Mouse (Mus musculus) left cerebral cortex, adult 18-20 months (tissue): Measurements from ENCODE around the gene Rnf43. TPM values are rescaled to one million over a fixed set of nuclear protein-coding genes. Genes with fewer than 3 reads are reported as not detected.

Source experiments
- DNase-seq, 2 experiments: peaks; one replicate each; pipeline ENCODE4 v3.0.0; 2021 to 2022; ENCODE audit warnings: low spot score in 2 of 2, mixed read lengths in 1 of 2
- total RNA-seq, 2 experiments: library from RNA; stranded (reverse); gene quantifications; 2 replicates each; pipeline ENCODE4 v1.2.3; 2021

Rnf43 gene
- total RNA-seq, 2 experiments from 2014 or later: 2.1 to 2.2 TPM

DNA sequence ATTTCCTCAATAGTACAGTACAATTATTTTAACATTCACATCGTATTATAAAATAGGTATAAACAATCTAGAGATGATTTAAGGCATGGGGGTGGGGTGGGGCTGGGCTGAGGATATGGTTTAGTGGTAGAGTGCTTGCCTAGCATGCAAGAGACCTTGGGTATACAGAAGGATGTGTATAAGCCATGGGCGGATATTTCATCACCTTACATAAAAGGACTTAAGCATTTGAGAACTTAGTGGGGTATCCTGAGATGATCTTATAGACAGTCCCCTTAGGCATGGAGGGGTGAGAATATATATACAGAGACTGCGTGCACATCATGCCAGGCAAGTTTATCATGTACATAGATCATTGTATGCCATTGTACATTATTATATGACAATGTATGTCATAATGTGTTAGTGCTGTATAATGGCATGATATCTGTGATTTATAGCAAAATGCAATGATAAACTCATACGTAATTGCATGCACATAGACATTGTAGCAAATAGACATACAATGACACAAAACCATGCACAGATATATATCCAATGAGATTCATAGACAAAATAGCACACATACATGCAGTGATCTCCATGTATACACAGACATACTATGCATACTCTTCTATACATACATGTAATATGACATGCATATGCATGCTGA is 96.6 kb downstream of the Rnf43 start:
- DNase-seq: no peak

- peak; percentile 50 to 57 for DNase-seq
Measured at GRCm38 (mm10) chr11:87759609-87760005, 97.1 kb downstream of the Rnf43 start.

- DNase-seq: peak; percentile 71 to 76
Measured at GRCm38 (mm10) chr11:87760301-87761081, 98.0 kb downstream of the Rnf43 start, which contains the start of gene Tspoap1. Tspoap1 (plus strand) TSS chr11:87760541.

GRCm38 (mm10) chr11:87761181-87761721 is 98.7 kb downstream of the Rnf43 start:
- peak in 1 of 2 experiments; percentile 35 for DNase-seq

DNA sequence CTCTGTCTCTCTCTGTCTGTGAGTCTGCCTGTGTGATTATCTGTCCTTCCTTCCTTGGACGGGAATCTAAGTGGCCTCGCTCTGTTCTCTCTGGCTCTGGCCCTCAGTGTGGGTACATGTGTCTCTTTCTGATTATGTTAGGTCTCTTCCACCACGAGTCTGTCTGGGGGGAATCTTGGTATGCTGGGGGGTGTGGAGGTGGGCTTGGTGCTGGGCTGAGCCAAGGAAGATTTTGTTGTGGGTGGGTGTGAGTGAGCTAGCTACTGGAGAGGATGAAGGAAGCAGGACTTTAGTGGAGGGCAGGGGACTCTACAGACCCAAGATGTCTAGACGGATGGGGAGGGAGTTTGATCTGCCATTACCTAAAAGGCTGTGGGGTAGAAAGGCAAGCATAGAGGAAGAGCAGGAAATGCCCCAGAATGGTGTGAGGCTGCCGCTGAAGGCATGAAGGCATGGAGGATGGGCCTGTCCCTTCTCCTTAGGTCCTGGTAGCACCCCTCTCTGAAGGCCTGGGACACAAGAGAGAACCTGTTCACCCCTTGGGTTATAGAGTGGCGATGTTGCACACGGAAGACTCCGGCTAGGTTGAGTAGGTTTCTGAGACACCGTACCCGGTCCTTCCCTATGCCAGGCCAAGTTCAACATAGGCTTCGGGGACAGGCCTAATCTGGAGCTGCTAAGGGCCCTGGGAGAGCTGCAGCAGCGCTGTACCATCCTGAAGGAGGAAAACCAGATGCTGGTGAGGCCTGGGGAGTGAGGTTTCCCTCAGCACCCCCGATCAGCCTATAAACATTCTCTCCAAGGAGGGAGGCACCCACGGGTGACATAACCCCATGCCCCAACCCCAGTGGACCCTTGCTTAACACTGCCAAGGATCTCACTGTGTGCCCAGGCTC is 99.5 kb downstream of the Rnf43 start:
- peak; percentile 28 to 36 for DNase-seq

GRCm38 (mm10) chr11:87762702-87763385 is 100.3 kb downstream of the Rnf43 start:
- DNase-seq: peak; percentile 21 to 26

GRCm38 (mm10) chr11:87763511-87763987 is 101.0 kb downstream of the Rnf43 start:
- peak; percentile 85 to 89 for DNase-seq

GRCm38 (mm10) chr11:87763988-87764876 is 101.7 kb downstream of the Rnf43 start:
- peak; percentile 51 to 59 for DNase-seq

- DNase-seq: no peak
Measured at GRCm38 (mm10) chr11:87768745-87769144, 106.2 kb downstream of the Rnf43 start.

GRCm38 (mm10) chr11:87770989-87771388 is 108.5 kb downstream of the Rnf43 start:
- DNase-seq: peak; percentile 77 to 88

DNA sequence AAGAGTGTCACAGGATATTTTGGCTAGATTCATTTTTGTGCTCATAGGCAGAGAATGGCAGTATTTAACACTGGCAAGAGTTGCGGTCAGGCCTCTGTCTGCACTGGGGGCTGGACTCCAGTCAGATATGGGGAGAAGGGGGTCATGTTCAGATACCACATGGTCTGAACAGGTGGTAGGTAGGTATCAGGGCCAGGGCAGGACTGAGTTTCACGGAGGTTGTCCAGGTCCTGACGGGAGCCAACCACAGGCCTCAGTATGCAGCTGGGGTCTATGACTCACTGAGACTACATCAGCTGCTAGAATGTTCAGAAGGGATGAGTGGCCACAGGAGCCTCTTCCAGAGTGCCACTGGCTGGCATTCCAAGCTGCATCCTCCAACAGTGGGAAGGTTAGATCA is 109.8 kb downstream of the Rnf43 start:
- DNase-seq: no peak

DNA sequence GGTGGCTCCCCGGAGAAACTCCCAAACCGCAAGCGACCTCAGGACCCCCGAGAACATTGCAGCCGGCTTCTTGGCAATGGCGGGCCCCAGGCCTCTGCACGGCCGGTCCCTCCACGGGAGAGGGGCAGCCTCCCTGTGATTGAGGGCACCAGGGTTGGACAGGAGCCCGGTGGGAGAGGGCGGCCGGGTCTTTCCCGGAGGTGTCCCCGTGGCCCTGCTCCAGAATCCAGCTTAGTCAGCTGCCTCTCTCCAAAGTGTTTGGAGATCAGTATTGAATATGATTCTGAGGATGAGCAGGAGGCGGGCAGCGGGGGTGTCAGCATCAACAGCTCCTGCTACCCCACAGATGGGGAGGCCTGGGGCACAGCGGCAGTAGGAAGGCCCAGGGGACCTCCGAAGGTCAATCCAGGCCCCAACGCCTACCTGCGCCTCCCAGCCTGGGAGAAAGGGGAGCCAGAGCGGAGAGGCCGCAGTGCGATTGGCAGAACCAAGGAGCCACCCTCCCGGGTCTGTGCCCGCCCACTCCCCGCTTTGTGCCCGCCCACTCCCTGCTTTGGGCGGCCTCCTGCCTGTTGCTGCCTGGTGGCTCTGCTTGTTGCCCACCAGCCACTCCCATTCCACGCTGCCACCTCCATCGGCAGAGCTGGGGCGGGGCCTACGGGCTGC is 115.7 kb downstream of the Rnf43 start:
- peak; percentile 46 to 62 for DNase-seq

- DNase-seq: no peak
Measured at GRCm38 (mm10) chr11:87778915-87779314, 116.4 kb downstream of the Rnf43 start.

- DNase-seq: no peak
Measured at GRCm38 (mm10) chr11:87779392-87779791, 116.9 kb downstream of the Rnf43 start.

- DNase-seq: no peak
Measured at GRCm38 (mm10) chr11:87780130-87780529, 117.6 kb downstream of the Rnf43 start.
